Mouse (Mus musculus): Measurements from ENCODE around the gene Prpf31.

Prpf31 gene

GRCm38 (mm10) chr7:3629030-3629429, 755 bp upstream of the Prpf31 start:
- DNase-seq (ENCODE audit: low read depth), result no peak

- no peak for DNase-seq (ENCODE audit: low read depth)
Measured at GRCm38 (mm10) chr7:3630478-3630815, 662 bp downstream of the Prpf31 start.

GRCm38 (mm10) chr7:3643412-3643811, 13.6 kb downstream of the Prpf31 start:
- DNase-seq (ENCODE audit: low read depth), result no peak

GRCm38 (mm10) chr7:3643843-3644242, 14.1 kb downstream of the Prpf31 start:
- DNase-seq (ENCODE audit: low read depth), result no peak

GRCm38 (mm10) chr7:3644348-3644671, 14.5 kb downstream of the Prpf31 start:
- no peak for DNase-seq (ENCODE audit: low read depth)

- peak; percentile 99 for DNase-seq (ENCODE audit: low read depth)
Measured at GRCm38 (mm10) chr7:3644672-3645487, 15.1 kb downstream of the Prpf31 start, which contains the start of gene Cnot3. Cnot3 (plus strand) TSS chr7:3645268.

- DNase-seq (ENCODE audit: low read depth), result no peak
Measured at GRCm38 (mm10) chr7:3645488-3646025, 15.8 kb downstream of the Prpf31 start.

- DNase-seq (ENCODE audit: low read depth), result peak; percentile 48
Measured at GRCm38 (mm10) chr7:3646188-3646587, 16.4 kb downstream of the Prpf31 start.

GRCm38 (mm10) chr7:3646641-3647040, 16.9 kb downstream of the Prpf31 start:
- no peak for DNase-seq (ENCODE audit: low read depth)

GRCm38 (mm10) chr7:3656966-3657365, 27.2 kb downstream of the Prpf31 start:
- DNase-seq (ENCODE audit: low read depth), result no peak

GRCm38 (mm10) chr7:3658578-3658977, 28.8 kb downstream of the Prpf31 start:
- no peak for DNase-seq (ENCODE audit: low read depth)

- no peak for DNase-seq (ENCODE audit: low read depth)
Measured at GRCm38 (mm10) chr7:3664524-3665214, 34.9 kb downstream of the Prpf31 start.

- peak; percentile 98 for DNase-seq (ENCODE audit: low read depth)
Measured at GRCm38 (mm10) chr7:3665215-3666114, 35.7 kb downstream of the Prpf31 start, which contains the start of gene Leng1. Leng1 (minus strand) TSS chr7:3665840.

- DNase-seq (ENCODE audit: low read depth), result peak; percentile 25
Measured at GRCm38 (mm10) chr7:3666921-3667391, 37.2 kb downstream of the Prpf31 start.

GRCm38 (mm10) chr7:3674507-3675227, 44.9 kb downstream of the Prpf31 start:
- DNase-seq (ENCODE audit: low read depth), result peak; percentile 91

- DNase-seq (ENCODE audit: low read depth), result no peak
Measured at GRCm38 (mm10) chr7:3675228-3675548, 45.4 kb downstream of the Prpf31 start.

- no peak for DNase-seq (ENCODE audit: low read depth)
Measured at GRCm38 (mm10) chr7:3676371-3676770, 46.6 kb downstream of the Prpf31 start.

GRCm38 (mm10) chr7:3677342-3677741, 47.6 kb downstream of the Prpf31 start, which contains the start of gene Tmc4:
Tmc4 (minus strand) TSS chr7:3677553.
- no peak for DNase-seq (ENCODE audit: low read depth)

- no peak for DNase-seq (ENCODE audit: low read depth)
Measured at GRCm38 (mm10) chr7:3683908-3684550, 54.2 kb downstream of the Prpf31 start.

- DNase-seq (ENCODE audit: low read depth), result no peak
Measured at GRCm38 (mm10) chr7:3684698-3685097, 54.9 kb downstream of the Prpf31 start.
